Mouse (Mus musculus) olfactory bulb, adult 2 months (tissue): Measurements from ENCODE around the gene Dnm2.
A peak's percentile ranks its signal among the peaks of the same experiment; 100 is the strongest.

Experiments used
- CTCF ChIP-seq: fragments of 200-500 bp; IDR thresholded peaks from 2 replicates; pipeline ENCODE4 v1.5.1; 2012; ENCODE audit warnings: low read depth, mild to moderate bottlenecking, low read length, moderate library complexity; ENCODE audit not compliant: insufficient read depth
- POLR2A ChIP-seq: fragments of 200-500 bp; IDR thresholded peaks from 2 replicates; pipeline ENCODE4 v1.6.1; 2012; ENCODE audit warnings: mild to moderate bottlenecking, low read depth, low read length, moderate library complexity; ENCODE audit not compliant: insufficient read depth

- TF ChIP-seq CTCF (no peak), POLR2A (peak; percentile 86)
Observed at GRCm38 (mm10) chr9:21424631-21425555, at the start of gene Dnm2.
